Mouse (Mus musculus): ENCODE data around the gene Peli1. TPM values are rescaled to one million over a fixed set of nuclear protein-coding genes. Genes with fewer than 3 reads are reported as not detected.

Gene Peli1
- polyA plus RNA-seq, 1 experiment from 2014 or later = 31.9 TPM

DNA sequence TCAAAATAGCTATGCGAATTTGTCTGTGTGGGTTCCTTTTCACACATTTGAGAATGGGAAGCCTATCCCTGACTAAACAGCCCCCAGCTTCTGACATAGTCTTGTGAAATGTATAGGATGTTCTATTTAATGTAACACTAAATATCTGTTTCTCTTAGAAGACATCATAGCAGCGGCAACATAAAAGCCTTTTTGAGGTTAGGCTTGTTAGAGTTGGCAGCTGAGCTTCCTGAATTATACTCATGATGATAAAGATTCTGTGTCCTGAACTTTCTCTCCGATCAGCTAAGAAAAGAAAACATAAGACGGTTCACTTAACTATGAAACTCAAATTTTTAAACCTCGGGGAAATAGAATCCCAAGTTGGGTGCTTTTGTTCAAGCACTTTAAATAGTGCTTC is 59.2 kb downstream of the Peli1 start:
- H3K9ac ChIP-seq (ENCODE audit: low read depth, low read length) = no peak overlapping the region
- no peaks in the 10 kb centered on the region for H3K4me1 ChIP-seq (ENCODE audit: control insufficient read depth, insufficient read depth, low read length)
- no peak overlapping the region for H3K27ac ChIP-seq (ENCODE audit: low read depth, low read length)
- peaks cover 25% of the 10 kb centered on the region for H3K36me3 ChIP-seq (ENCODE audit: control insufficient read depth, insufficient read depth, low read length)
- ATAC-seq (replicated peaks; ENCODE audit: insufficient number of reproducible peaks, low FRiP score, low TSS enrichment) = no peak
- no peaks in the 10 kb centered on the region for H3K9me3 ChIP-seq (replicated peaks; ENCODE audit: control insufficient read depth, low read length)
- WGBS (ENCODE audit: insufficient replicate concordance) = 91% methylated on average over 5 of the region's 5 CpGs
- no peak overlapping the region for H3K4me2 ChIP-seq
- no peaks in the 10 kb centered on the region for H3K27me3 ChIP-seq (ENCODE audit: control insufficient read depth, insufficient read depth, low read length)
- no peak overlapping the region for H3K4me3 ChIP-seq (ENCODE audit: low read depth, low read length)

DNA sequence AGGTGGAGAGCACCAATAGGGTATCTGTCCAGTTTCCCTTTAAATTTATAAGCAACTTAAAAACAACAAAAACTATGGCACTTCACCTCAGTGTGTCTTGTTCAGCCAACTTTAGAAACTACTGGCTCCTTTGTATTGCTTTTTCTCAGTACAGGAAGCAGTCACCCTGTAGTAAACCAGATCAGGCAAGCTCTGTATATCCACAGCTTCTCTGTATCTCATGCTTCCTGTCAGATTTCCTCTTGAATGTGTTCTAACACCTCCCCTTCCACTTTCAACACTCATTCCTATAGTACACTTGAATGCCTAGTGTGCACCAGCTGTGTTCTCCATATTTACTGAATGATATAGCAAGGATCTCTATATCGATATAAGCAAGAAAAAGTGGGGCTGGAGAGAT is 60.6 kb downstream of the Peli1 start:
- 81% methylated on average over 1 of the region's 1 CpGs for WGBS (ENCODE audit: insufficient replicate concordance)
- ATAC-seq (replicated peaks; ENCODE audit: insufficient number of reproducible peaks, low FRiP score, low TSS enrichment) = no peak

DNA sequence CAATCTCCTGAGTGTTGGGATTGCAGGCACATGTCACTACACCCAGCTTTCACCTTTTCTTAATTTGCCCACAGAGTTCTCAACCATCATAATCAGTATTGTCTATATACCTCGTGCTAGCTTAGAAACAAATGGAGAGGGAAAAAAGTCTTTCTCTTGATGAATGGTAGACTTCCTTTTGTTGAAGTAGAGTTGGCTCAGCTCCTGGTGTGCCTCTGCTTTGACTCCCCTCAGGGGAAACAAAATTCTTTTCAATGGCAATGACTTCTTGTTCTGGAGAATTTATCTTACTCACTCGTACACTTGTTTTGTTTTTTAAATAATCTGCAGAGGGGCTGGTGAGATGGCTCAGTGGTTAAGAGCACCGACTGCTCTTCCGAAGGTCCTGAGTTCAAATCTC is 62.0 kb downstream of the Peli1 start:
- Histone ChIP-seq H3K27ac (ENCODE audit: low read depth, low read length) (no peak overlapping the region), H3K4me2 (no peak overlapping the region), H3K9ac (ENCODE audit: low read depth, low read length) (no peak overlapping the region), H3K27me3 (ENCODE audit: control insufficient read depth, insufficient read depth, low read length) (no peaks in the 10 kb centered on the region), H3K36me3 (ENCODE audit: control insufficient read depth, insufficient read depth, low read length) (peaks cover 9% of the 10 kb centered on the region), H3K4me3 (ENCODE audit: low read depth, low read length) (no peak overlapping the region), H3K4me1 (ENCODE audit: control insufficient read depth, insufficient read depth, low read length) (peaks cover 4% of the 10 kb centered on the region; the same call in 1 of the 2 replicates), H3K9me3 (replicated peaks; ENCODE audit: control insufficient read depth, low read length) (no peaks in the 10 kb centered on the region)
- ATAC-seq (replicated peaks; ENCODE audit: insufficient number of reproducible peaks, low FRiP score, low TSS enrichment) = no peak
- 91% methylated on average over 4 of the region's 4 CpGs for WGBS (ENCODE audit: insufficient replicate concordance)

More for the DNA sequence above, 60.6 kb downstream of the Peli1 start:
- H3K4me2 ChIP-seq = no peak overlapping the region
- no peak overlapping the region for H3K4me3 ChIP-seq (ENCODE audit: low read depth, low read length)
- H3K4me1 ChIP-seq (ENCODE audit: control insufficient read depth, insufficient read depth, low read length) = no peaks in the 10 kb centered on the region
- H3K27me3 ChIP-seq (ENCODE audit: control insufficient read depth, insufficient read depth, low read length) = no peaks in the 10 kb centered on the region
- H3K9ac ChIP-seq (ENCODE audit: low read depth, low read length) = no peak overlapping the region
- no peaks in the 10 kb centered on the region for H3K9me3 ChIP-seq (replicated peaks; ENCODE audit: control insufficient read depth, low read length)
- peaks cover 18% of the 10 kb centered on the region for H3K36me3 ChIP-seq (ENCODE audit: control insufficient read depth, insufficient read depth, low read length)
- no peak overlapping the region for H3K27ac ChIP-seq (ENCODE audit: low read depth, low read length)

DNA sequence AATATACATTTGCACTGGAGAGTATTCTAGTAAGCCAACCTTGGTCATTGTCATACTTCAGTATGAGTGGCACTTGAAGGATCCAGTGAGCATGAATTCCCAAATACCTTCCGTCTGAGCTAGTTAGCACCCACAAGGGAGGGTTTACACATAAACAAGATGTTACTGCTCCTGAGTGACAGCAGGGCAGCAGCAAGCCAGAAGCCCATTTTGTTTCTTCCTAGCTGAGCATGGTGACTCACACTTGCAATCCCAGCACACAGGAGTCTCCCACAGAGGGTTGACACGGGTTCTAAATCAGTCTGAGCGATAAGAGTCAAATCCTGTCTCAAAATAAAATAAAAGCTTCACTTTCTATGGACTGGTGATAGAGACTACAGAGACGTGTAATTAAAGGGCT is 66.5 kb downstream of the Peli1 start:
- Histone ChIP-seq H3K27me3 (ENCODE audit: control insufficient read depth, insufficient read depth, low read length) (no peaks in the 10 kb centered on the region), H3K36me3 (ENCODE audit: control insufficient read depth, insufficient read depth, low read length) (peaks cover 3% of the 10 kb centered on the region; the same call in 1 of the 2 replicates), H3K4me1 (ENCODE audit: control insufficient read depth, insufficient read depth, low read length) (peaks cover 9% of the 10 kb centered on the region; the same call in 1 of the 2 replicates), H3K9ac (ENCODE audit: low read depth, low read length) (no peak overlapping the region), H3K9me3 (replicated peaks; ENCODE audit: control insufficient read depth, low read length) (no peaks in the 10 kb centered on the region), H3K4me3 (ENCODE audit: low read depth, low read length) (no peak overlapping the region), H3K27ac (ENCODE audit: low read depth, low read length) (no peak overlapping the region), H3K4me2 (no peak overlapping the region)
- WGBS (ENCODE audit: insufficient replicate concordance) = 51% methylated on average over 4 of the region's 4 CpGs
- no peak for ATAC-seq (replicated peaks; ENCODE audit: insufficient number of reproducible peaks, low FRiP score, low TSS enrichment)

DNA sequence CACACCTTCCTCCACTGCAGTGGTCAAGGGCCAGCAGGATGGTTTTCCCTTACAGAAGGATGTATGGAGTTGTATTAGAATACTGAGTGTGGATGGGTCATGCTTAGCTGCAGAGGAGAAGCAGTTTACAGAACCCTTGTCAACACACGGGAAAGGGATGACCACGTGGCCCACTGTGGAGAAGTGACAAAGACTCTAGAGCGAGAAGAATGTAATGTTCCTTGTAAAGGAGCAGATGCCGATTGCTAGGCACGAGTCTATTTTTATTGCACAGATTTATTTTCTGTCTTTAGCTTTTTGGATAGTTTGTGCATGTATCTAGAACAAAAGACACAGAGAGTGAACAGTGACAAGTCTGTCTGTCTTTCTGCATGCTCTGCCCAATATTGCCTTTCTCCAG is 71.0 kb downstream of the Peli1 start:
- ATAC-seq (replicated peaks; ENCODE audit: insufficient number of reproducible peaks, low FRiP score, low TSS enrichment) = no peak
- peaks cover 9% of the 10 kb centered on the region; the same call in 1 of the 2 replicates for H3K4me1 ChIP-seq (ENCODE audit: control insufficient read depth, insufficient read depth, low read length)
- no peak overlapping the region for H3K4me3 ChIP-seq (ENCODE audit: low read depth, low read length)
- no peaks in the 10 kb centered on the region for H3K9me3 ChIP-seq (replicated peaks; ENCODE audit: control insufficient read depth, low read length)
- WGBS (ENCODE audit: insufficient replicate concordance) = 78% methylated on average over 5 of the region's 5 CpGs
- no peak overlapping the region for H3K27ac ChIP-seq (ENCODE audit: low read depth, low read length)
- H3K36me3 ChIP-seq (ENCODE audit: control insufficient read depth, insufficient read depth, low read length) = no peaks in the 10 kb centered on the region
- H3K4me2 ChIP-seq = no peak overlapping the region
- H3K27me3 ChIP-seq (ENCODE audit: control insufficient read depth, insufficient read depth, low read length) = no peaks in the 10 kb centered on the region
- no peak overlapping the region for H3K9ac ChIP-seq (ENCODE audit: low read depth, low read length)

DNA sequence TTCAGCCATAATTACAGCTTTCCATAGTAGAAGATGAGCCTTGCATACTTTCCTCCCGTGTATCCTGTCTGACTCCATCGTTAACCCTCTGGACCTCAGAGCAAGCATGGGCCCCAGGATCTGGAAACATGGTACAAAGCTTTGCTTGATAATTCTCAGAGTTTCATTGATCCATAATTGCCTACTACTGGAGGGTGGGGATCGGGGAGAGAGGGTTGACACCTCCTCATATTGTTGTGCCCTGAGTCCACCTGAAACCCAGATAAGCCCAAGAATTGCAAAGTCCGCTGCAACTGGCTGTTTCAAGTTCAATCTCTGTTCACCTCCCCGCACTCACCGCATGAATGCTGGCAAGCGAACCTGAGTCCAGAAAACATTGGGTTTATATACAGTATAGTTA is 72.1 kb downstream of the Peli1 start:
- Histone ChIP-seq H3K36me3 (ENCODE audit: control insufficient read depth, insufficient read depth, low read length) (no peaks in the 10 kb centered on the region), H3K9me3 (replicated peaks; ENCODE audit: control insufficient read depth, low read length) (no peaks in the 10 kb centered on the region)

DNA sequence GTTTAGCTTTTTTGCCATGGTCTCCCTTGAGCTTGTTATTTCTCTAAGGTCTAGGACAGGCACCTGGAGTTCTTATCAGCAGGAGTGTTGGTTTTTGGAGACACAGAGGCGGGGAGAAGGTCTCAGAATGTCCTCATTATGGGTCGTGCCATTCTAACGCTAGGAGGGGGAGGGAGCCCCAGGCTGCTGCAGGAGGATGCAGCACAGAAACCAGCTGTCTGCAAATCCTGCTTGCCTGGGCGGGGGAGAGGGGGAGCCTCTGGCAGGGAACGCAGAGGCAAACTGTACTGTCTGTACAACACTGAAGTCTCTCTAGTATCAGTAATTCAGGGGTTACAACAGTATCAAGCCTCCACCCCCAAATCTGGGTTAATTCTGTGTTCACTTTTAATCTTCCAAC is 72.6 kb downstream of the Peli1 start:
- Histone ChIP-seq H3K4me1 (ENCODE audit: control insufficient read depth, insufficient read depth, low read length) (peaks cover under 1% of the 10 kb centered on the region; the same call in 1 of the 2 replicates), H3K4me3 (ENCODE audit: low read depth, low read length) (no peak overlapping the region), H3K4me2 (0 out of 2 replicates have a peak overlapping the region, but pooled peaks have one; percentile 3), H3K9ac (ENCODE audit: low read depth, low read length) (no peak overlapping the region), H3K36me3 (ENCODE audit: control insufficient read depth, insufficient read depth, low read length) (no peaks in the 10 kb centered on the region), H3K27ac (ENCODE audit: low read depth, low read length) (no peak overlapping the region), H3K9me3 (replicated peaks; ENCODE audit: control insufficient read depth, low read length) (no peaks in the 10 kb centered on the region), H3K27me3 (ENCODE audit: control insufficient read depth, insufficient read depth, low read length) (no peaks in the 10 kb centered on the region)
- ATAC-seq (replicated peaks; ENCODE audit: insufficient number of reproducible peaks, low FRiP score, low TSS enrichment) = no peak
- WGBS (ENCODE audit: insufficient replicate concordance) = 1% methylated on average over 5 of the region's 5 CpGs

More for the DNA sequence above, 72.1 kb downstream of the Peli1 start:
- Histone ChIP-seq H3K27me3 (ENCODE audit: control insufficient read depth, insufficient read depth, low read length) (no peaks in the 10 kb centered on the region), H3K4me2 (no peak overlapping the region), H3K4me1 (ENCODE audit: control insufficient read depth, insufficient read depth, low read length) (peaks cover 5% of the 10 kb centered on the region; the same call in 1 of the 2 replicates), H3K4me3 (ENCODE audit: low read depth, low read length) (no peak overlapping the region), H3K9ac (ENCODE audit: low read depth, low read length) (no peak overlapping the region), H3K27ac (ENCODE audit: low read depth, low read length) (no peak overlapping the region)
- 62% methylated on average over 7 of the region's 7 CpGs for WGBS (ENCODE audit: insufficient replicate concordance)
- no peak for ATAC-seq (replicated peaks; ENCODE audit: insufficient number of reproducible peaks, low FRiP score, low TSS enrichment)

DNA sequence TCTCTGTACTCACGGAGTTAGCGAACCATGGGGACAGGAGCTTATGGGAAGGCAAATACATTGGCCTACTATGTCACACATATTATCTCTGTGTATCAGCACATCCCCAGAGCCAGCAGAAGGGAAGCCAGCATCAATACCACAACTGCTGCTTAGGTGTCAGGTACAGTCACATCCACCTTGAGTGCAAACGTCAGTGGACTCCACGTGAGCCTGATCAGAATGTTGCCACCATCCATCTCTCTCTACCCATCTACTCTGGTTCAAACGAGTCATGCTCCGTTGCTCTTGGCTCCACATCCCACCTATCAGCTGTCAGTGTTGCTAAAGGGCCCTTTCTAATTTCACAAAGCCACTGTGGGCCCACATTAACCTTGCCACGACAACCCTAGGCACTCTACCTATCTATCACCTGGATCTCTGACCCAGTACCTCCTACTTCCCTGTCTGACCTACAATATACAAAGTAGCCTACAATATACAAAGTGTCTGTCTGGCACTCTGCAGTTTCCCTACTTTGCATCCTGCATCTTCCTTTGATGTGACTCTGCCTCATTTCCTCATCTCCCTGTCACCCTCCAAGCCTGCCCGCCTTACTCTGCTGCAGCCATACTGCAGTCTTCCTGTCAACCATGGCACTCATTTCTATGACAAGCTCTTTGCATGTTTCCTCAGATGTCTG is 73.4 kb downstream of the Peli1 start:
- Histone ChIP-seq H3K27me3 (ENCODE audit: control insufficient read depth, insufficient read depth, low read length) (no peaks in the 10 kb centered on the region), H3K4me1 (ENCODE audit: control insufficient read depth, insufficient read depth, low read length) (no peaks in the 10 kb centered on the region; the same call in 1 of the 2 replicates), H3K4me3 (ENCODE audit: low read depth, low read length) (no peak overlapping the region), H3K36me3 (ENCODE audit: control insufficient read depth, insufficient read depth, low read length) (no peaks in the 10 kb centered on the region), H3K9me3 (replicated peaks; ENCODE audit: control insufficient read depth, low read length) (peaks cover 1% of the 10 kb centered on the region), H3K27ac (ENCODE audit: low read depth, low read length) (no peak overlapping the region), H3K9ac (ENCODE audit: low read depth, low read length) (no peak overlapping the region), H3K4me2 (no peak overlapping the region)
- no peak for ATAC-seq (replicated peaks; ENCODE audit: insufficient number of reproducible peaks, low FRiP score, low TSS enrichment)
- WGBS (ENCODE audit: insufficient replicate concordance) = 52% methylated on average over 8 of the region's 8 CpGs

DNA sequence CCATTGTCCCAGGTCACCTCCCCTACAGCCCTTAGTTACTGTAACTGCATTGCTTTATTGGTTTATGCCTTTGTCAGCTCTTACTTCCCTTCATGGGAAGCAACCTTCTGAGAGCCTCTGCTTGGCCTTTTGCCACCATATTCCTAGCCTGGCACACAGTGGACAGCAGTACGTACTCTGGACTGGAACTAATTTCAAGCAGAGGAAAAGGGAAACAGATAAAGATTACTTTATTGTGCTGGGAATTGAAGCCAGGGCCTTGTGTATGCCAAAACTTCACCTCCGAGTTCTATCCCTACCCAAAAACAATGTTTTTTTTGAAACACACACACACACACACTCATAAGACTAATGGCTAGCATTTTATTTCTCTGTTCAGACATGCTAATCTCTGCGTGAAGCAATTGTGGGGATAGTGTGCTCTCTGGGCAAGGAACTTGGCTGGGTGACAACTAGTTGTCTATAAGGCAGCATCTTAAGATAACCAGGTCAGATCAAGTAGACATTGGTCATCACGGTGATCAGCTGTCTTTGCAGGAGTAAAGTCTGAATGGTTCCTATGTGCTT is 74.0 kb downstream of the Peli1 start:
- no peaks in the 10 kb centered on the region for H3K27me3 ChIP-seq (ENCODE audit: control insufficient read depth, insufficient read depth, low read length)
- no peak overlapping the region for H3K4me2 ChIP-seq
- no peaks in the 10 kb centered on the region; the same call in 1 of the 2 replicates for H3K4me1 ChIP-seq (ENCODE audit: control insufficient read depth, insufficient read depth, low read length)
- peaks cover 3% of the 10 kb centered on the region for H3K9me3 ChIP-seq (replicated peaks; ENCODE audit: control insufficient read depth, low read length)
- H3K36me3 ChIP-seq (ENCODE audit: control insufficient read depth, insufficient read depth, low read length) = no peaks in the 10 kb centered on the region
- WGBS (ENCODE audit: insufficient replicate concordance) = 71% methylated on average over 4 of the region's 4 CpGs
- no peak overlapping the region for H3K9ac ChIP-seq (ENCODE audit: low read depth, low read length)
- no peak overlapping the region for H3K27ac ChIP-seq (ENCODE audit: low read depth, low read length)
- H3K4me3 ChIP-seq (ENCODE audit: low read depth, low read length) = no peak overlapping the region
- no peak for ATAC-seq (replicated peaks; ENCODE audit: insufficient number of reproducible peaks, low FRiP score, low TSS enrichment)

Measured in heart, embryonic 11.5 days (tissue).